Mouse (Mus musculus) C2C12 (cell line): ENCODE measurements at regions not wholly inside any gene's neighbourhood (a gene's known extent, or its start where the extent isn't known, plus 50 kb on each side); places are given as distances from the start of the nearest gene placed in this dataset.

Experiments used
- CTCF ChIP-seq: IDR thresholded peaks from one replicate; pipeline ENCODE4 v1.5.1; 2011; ENCODE audit not compliant: control insufficient read depth, insufficient read depth, insufficient read length
- FOSL1 ChIP-seq: IDR thresholded peaks from one replicate; pipeline ENCODE4 v1.8.0; 2011; ENCODE audit warnings: mild to moderate bottlenecking, low read length; ENCODE audit not compliant: poor library complexity, insufficient read depth, severe bottlenecking
- MYOG ChIP-seq: IDR thresholded peaks from one replicate; pipeline ENCODE4 v1.6.1; 2011; ENCODE audit not compliant: control insufficient read depth, insufficient read length; ENCODE audit errors: extremely low read depth

DNA sequence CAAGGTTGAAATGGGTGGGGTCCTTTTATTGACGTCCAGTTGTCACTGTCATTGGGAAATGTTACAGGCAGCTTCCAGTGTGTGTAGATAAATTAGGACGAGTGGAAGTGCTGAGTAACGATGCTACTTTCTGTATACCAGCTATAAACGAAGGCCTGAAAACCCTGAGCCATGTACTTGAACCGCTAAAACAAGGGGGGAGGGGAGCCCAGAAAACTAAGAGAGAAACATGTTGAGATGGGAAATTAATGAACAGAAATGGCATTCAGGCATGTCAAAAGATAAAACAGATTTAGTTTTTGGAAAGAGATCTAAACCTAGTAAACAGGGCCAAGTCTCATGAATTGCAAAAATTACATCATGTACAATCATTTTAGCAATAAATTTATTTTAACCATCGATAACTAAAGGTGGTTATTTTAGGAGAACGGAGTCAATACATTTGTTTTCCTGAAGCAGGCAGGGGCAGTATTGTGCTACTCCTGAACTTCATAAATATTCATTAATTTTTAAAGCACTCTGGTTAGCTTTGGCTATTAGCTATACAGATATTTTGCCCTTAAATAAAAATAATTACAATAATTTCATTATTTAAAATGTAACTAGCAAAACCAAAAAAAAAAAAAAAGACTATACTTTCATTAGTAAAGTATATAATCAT, 92.1 kb upstream of the Ssbp2 start:
- no peak for TF ChIP-seq CTCF
- TF ChIP-seq MYOG = no peak
- TF ChIP-seq FOSL1 = no peak
